Mouse (Mus musculus): ENCODE results near the gene Gm47969. TPM values are rescaled to one million over a fixed set of nuclear protein-coding genes. Genes with fewer than 3 reads are reported as not detected.

The Gm47969 gene
- total and polyA plus RNA-seq, 3 experiments = not detected

- in situ Hi-C loops (cut with MboI; ENCODE audit: low pct_ligation_motif_present, low pct_unique_long_range_greater_than_20kb, low sequenced_read_pairs) = no loop called here
- no peak overlapping the region for H3K9ac ChIP-seq (ENCODE audit: insufficient read depth, low read depth)
- dilution Hi-C loops (cut with MboI; ENCODE audit: extremely low pct_ligation_motif_present, extremely low pct_unique_long_range_greater_than_20kb, low sequenced_read_pairs) = no loop called here
- H3K4me1 ChIP-seq (ENCODE audit: control insufficient read depth in 1 of 2, insufficient read depth in 2 of 2) = peaks cover 2 to 14% of the 10 kb centered on the region in 2 experiments; a peak in 2 of 4 replicates
- H3K27ac ChIP-seq (ENCODE audit: insufficient read depth, low read depth) = no peak overlapping the region
- H3K27me3 ChIP-seq (replicated peaks) = no peaks in the 10 kb centered on the region
- H3K79me2 ChIP-seq (replicated peaks; ENCODE audit: control insufficient read depth, extremely low read depth, insufficient read depth, poor library complexity, severe bottlenecking) = no peaks in the 10 kb centered on the region
- DNase-seq (ENCODE audit: extremely low read depth) = no peak
- H3K36me3 ChIP-seq (replicated peaks in 1 of 2; ENCODE audit: control insufficient read depth in 1 of 2, insufficient read depth in 1 of 2, low read length in 1 of 2) = peaks cover 3 to 9% of the 10 kb centered on the region in 2 experiments
- H3K4me3 ChIP-seq (replicated peaks in 1 of 3; ENCODE audit: low read depth in 2 of 3, low read length in 2 of 3, poor library complexity in 1 of 3) = no peak overlapping the region
- H3K9me3 ChIP-seq (replicated peaks; ENCODE audit: low read length) = peaks cover 2% of the 10 kb centered on the region
- TF ChIP-seq ETS1 (conservative IDR thresholded peaks at IDR 0.05; ENCODE audit: low read depth, low read length) (no peak), JUND (conservative IDR thresholded peaks at IDR 0.05; ENCODE audit: low read depth, low read length) (no peak), KAT2A (IDR thresholded peaks at IDR 0.05; ENCODE audit: insufficient replicate concordance, low read length) (no peak), EP300 (IDR thresholded peaks at IDR 0.05; ENCODE audit: low read length) (no peak), CTCF (conservative IDR thresholded peaks at IDR 0.05 in 1 of 2, IDR thresholded peaks at IDR 0.05 in 1 of 2; ENCODE audit: low read depth in 2 of 2, low read length in 2 of 2) (no peak), MAFK (IDR thresholded peaks at IDR 0.05; ENCODE audit: insufficient replicate concordance, low read length) (no peak), UBTF (IDR thresholded peaks at IDR 0.05; ENCODE audit: low read depth, low read length) (no peak), RAD21 (IDR thresholded peaks at IDR 0.05; ENCODE audit: low read depth, low read length) (no peak), POLR2AphosphoS2 (IDR thresholded peaks at IDR 0.05; ENCODE audit: low read depth, low read length) (no peak), NRF1 (IDR thresholded peaks at IDR 0.05; ENCODE audit: low read depth, low read length) (no peak), JUN (IDR thresholded peaks at IDR 0.05; ENCODE audit: insufficient read depth, low read depth, low read length) (no peak), ZC3H11A (IDR thresholded peaks at IDR 0.05; ENCODE audit: low read depth, low read length) (no peak), MEF2A (IDR thresholded peaks at IDR 0.05; ENCODE audit: borderline replicate concordance, low read depth, low read length) (no peak), CHD2 (IDR thresholded peaks at IDR 0.05; ENCODE audit: low read length) (no peak), SIN3A (IDR thresholded peaks at IDR 0.05; ENCODE audit: low read length) (no peak), BHLHE40 (IDR thresholded peaks at IDR 0.05; ENCODE audit: low read depth, low read length) (no peak), PAX5 (IDR thresholded peaks at IDR 0.05; ENCODE audit: low read length) (no peak)
- H3K4me2 ChIP-seq (ENCODE audit: insufficient read depth, low read depth, poor library complexity, severe bottlenecking) = no peak overlapping the region
These were observed 28.2 kb upstream of the Gm47969 start for GRCm38 (mm10) chr1:83016556-83016955.

GRCm38 (mm10) chr1:83031950-83032349 lies 12.8 kb upstream of the Gm47969 start:
- dilution Hi-C loops (cut with MboI; ENCODE audit: extremely low pct_ligation_motif_present, extremely low pct_unique_long_range_greater_than_20kb, low sequenced_read_pairs) = no loop called here
- in situ Hi-C loops (cut with MboI; ENCODE audit: low pct_ligation_motif_present, low pct_unique_long_range_greater_than_20kb, low sequenced_read_pairs) = no loop called here
- Histone ChIP-seq H3K9ac (ENCODE audit: insufficient read depth, low read depth) (no peak overlapping the region; the same call in 1 of the 2 replicates), H3K4me3 (replicated peaks in 1 of 3; ENCODE audit: low read depth in 2 of 3, low read length in 2 of 3, poor library complexity in 1 of 3) (no peak overlapping the region), H3K9me3 (replicated peaks; ENCODE audit: low read length) (no peaks in the 10 kb centered on the region), H3K27me3 (replicated peaks) (no peaks in the 10 kb centered on the region), H3K27ac (ENCODE audit: insufficient read depth, low read depth) (no peak overlapping the region), H3K36me3 (replicated peaks in 1 of 2; ENCODE audit: control insufficient read depth in 1 of 2, insufficient read depth in 1 of 2, low read length in 1 of 2) (no peaks in the 10 kb centered on the region), H3K4me2 (ENCODE audit: insufficient read depth, low read depth, poor library complexity, severe bottlenecking) (no peak overlapping the region), H3K79me2 (replicated peaks; ENCODE audit: control insufficient read depth, extremely low read depth, insufficient read depth, poor library complexity, severe bottlenecking) (no peaks in the 10 kb centered on the region), H3K4me1 (ENCODE audit: control insufficient read depth in 1 of 2, insufficient read depth in 2 of 2) (peaks cover 6 to 11% of the 10 kb centered on the region in 2 experiments)
- TF ChIP-seq MXI1 (IDR thresholded peaks at IDR 0.05; ENCODE audit: low read depth, low read length) (no peak), USF1 (IDR thresholded peaks at IDR 0.05; ENCODE audit: low read depth, low read length) (no peak), CHD1 (IDR thresholded peaks at IDR 0.05; ENCODE audit: low read depth, low read length) (no peak), CTCF (conservative IDR thresholded peaks at IDR 0.05 in 1 of 2, IDR thresholded peaks at IDR 0.05 in 1 of 2; ENCODE audit: low read depth in 2 of 2, low read length in 2 of 2) (no peak), ZNF384 (IDR thresholded peaks at IDR 0.05; ENCODE audit: low read depth, low read length) (no peak), ETS1 (conservative IDR thresholded peaks at IDR 0.05; ENCODE audit: low read depth, low read length) (no peak), TCF12 (IDR thresholded peaks at IDR 0.05; ENCODE audit: low read depth, low read length) (no peak), ELF1 (IDR thresholded peaks at IDR 0.05; ENCODE audit: low read depth, low read length) (no peak), E2F4 (IDR thresholded peaks at IDR 0.05; ENCODE audit: insufficient replicate concordance, low read depth, low read length) (no peak), SMC3 (IDR thresholded peaks at IDR 0.05; ENCODE audit: low read depth, low read length) (no peak), IRF4 (IDR thresholded peaks at IDR 0.05; ENCODE audit: low read depth, low read length) (no peak), POLR2A (IDR thresholded peaks at IDR 0.05; ENCODE audit: low read depth, low read length) (no peak), KAT2A (IDR thresholded peaks at IDR 0.05; ENCODE audit: insufficient replicate concordance, low read length) (no peak), SIN3A (IDR thresholded peaks at IDR 0.05; ENCODE audit: low read length) (no peak), MAZ (IDR thresholded peaks at IDR 0.05; ENCODE audit: low read depth, low read length) (no peak), RCOR1 (conservative IDR thresholded peaks at IDR 0.05; ENCODE audit: low read depth, low read length) (no peak), MYC (IDR thresholded peaks at IDR 0.05; ENCODE audit: low read depth, low read length) (no peak), EP300 (IDR thresholded peaks at IDR 0.05; ENCODE audit: low read length) (no peak), CHD2 (IDR thresholded peaks at IDR 0.05; ENCODE audit: low read length) (no peak)
- no peak for DNase-seq (ENCODE audit: extremely low read depth)

Measured in CH12.LX (cell line).